Mouse (Mus musculus) gastrocnemius, postnatal 36 days (tissue): ENCODE data around the gene Vegfb. TPM values are rescaled to one million over a fixed set of nuclear protein-coding genes. Genes with fewer than 3 reads are reported as not detected.

Source experiments
- DNase-seq, 2 experiments: peaks; one replicate each; pipeline ENCODE4 v3.0.0; 2022
- intact Hi-C: fragments of 180-260 bp; cut with DNase I; formaldehyde crosslinking; loops from one replicate; pipeline ENCODE4 v1.15.1; 2025
- long read RNA-seq, 2 experiments: library from polyadenylated mRNA; stranded (forward); transcript quantifications; one replicate each; pipeline ENCODE4 v2.0.0; 2021
- total RNA-seq, 2 experiments: library from RNA; stranded (reverse); gene quantifications; 2 replicates each; pipeline ENCODE4 v1.2.3; 2021

Gene Vegfb
- 100 to 1,000 TPM; 140 to 153 TPM for total RNA-seq
- long read RNA-seq, experiment 1, transcript Vegfb-201 (7 exons, 1,281 nt): minor isoform, 47 of 167 reads
- long read RNA-seq, experiment 1, transcript Vegfb-202 (7 exons, 1,158 nt): major isoform, 74 of 167 reads
- long read RNA-seq, experiment 1, partial matches to known transcripts: 36 of 167 reads
- long read RNA-seq, experiment 1, other reads (novel, unspliced or antisense): 10 of 167 reads
- long read RNA-seq, experiment 2, transcript Vegfb-201 (7 exons, 1,281 nt): minor isoform, 42 of 217 reads
- long read RNA-seq, experiment 2, transcript Vegfb-202 (7 exons, 1,158 nt): major isoform, 115 of 217 reads
- long read RNA-seq, experiment 2, partial matches to known transcripts: 42 of 217 reads
- long read RNA-seq, experiment 2, other reads (novel, unspliced or antisense): 18 of 217 reads

DNA sequence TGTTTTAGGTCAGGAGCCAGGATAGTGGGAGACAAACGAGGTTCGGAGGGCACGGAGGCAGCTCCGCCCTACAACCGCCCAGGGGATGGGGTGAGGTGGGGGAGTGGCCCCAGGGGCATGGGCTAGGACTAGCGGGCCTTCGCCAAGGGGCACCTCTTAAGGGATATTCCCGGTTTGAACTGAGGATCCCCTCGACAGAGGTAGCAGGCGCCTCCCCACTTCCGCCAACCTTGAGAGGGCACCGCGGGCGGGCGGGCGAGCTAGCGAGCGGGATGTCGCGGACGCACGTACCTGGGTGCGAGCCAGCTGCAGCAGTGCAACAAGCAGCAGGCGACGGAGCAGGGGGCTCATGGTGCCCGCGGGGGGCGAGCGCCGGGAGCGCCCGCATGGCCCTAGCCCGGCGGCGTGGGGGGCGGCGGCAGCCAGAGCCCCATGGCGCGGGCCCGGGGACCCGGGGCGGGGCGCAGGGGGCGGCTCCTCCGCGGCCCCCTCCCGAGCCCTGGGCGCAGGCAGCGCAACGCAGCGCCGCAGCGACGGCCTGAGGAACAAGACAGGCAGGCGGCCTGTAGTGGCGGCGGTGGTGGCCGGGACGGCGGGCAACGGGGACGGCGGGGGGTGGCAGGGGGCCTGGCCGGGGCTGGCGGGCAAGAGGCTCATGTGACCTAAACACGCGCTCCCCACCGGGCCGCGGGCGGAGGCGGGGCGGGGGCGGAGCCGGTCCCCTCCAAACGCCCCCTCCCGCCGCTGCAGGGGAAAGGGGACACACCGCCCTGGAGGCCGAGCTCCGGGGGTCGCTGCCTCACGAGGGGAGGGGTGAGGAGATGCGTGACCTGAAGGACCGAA is at the start of gene Vegfb:
TSS of gene Vegfb (minus strand) at position 591 of the 843 bp plus-strand sequence.
- intact Hi-C loops: no loop called here
- DNase-seq: peak; percentile 54 to 58

DNA sequence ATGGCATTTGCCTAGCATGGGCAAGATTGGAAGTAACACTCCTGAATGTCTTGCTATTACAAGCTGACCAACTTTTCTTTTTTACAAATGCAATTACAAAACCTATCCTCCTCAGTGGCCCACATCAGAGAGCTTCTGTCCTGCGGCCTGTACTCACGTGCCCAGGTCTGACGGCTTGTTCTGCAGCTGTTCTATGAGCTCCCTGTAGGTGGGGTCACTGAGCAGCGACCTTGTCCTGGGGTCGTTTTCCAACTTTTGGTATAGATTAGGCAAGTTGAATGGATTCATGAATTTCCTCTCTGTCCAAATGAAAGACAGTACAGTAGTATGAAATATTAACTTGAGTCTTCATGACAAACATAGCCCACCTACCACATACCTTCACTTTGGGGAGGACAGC is 46.6 kb upstream of the Vegfb start:
- DNase-seq: no peak
- intact Hi-C loops: no loop called here

DNA sequence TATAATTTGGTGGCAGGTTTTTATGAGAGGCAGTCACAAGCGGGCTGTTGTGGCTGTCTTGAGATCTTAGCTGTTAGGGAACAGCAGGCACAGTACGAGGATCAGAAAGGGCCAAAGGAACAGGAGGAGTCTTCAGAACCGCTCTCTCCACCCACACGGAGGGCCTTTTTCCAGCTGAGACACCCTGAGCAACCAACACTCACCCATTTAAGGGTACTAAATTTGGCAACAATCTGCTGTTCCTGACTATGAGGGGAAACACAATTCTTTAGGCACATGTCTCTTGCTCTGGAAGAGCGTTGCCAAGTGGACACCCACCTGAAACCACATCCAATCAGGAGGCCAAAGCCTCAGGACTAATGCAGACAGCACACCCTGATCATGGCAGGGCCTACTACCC is 42.1 kb upstream of the Vegfb start:
- DNase-seq: no peak
- intact Hi-C loops: no loop called here

DNA sequence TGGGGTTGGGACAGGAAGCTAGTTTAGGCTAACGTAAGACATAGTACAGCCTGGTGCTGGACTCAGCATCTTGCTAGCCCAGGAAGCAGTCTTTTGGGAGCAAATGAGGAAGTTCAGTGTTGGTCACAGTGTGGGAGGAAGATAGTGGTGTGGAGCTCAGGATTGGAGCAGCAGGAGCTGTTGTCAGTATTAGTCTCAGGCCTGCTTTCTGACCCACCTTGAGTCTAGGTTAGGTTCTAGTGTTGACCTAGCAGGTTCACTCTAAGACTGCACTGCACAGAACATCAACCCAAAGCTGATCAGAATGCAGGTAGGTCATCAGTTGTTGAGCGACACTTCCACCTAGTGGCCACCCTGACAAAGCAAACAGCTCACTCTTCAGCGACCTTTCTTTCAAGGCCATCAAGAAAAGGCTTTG is 32.8 kb upstream of the Vegfb start:
- intact Hi-C loops: no loop called here
- no peak for DNase-seq

DNA sequence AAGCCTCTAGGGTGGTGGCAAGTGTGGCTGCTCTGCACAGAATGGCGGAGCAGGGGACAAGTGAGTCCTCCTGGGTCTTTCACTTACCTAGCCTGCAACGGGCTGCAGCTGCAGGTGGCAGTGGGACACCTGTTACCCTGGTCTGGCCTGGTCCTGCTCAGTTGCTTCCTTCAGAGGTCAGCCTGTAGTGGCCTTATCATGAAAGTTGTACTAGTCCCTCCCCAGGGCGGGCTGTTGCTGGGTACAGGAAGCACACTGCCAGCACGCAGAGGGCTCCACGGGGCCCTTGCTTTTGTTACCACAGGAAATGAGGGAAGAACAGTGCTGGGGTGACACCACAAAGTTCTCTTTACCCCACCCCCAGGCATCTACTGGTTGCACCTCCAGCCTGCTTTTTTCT is 31.7 kb upstream of the Vegfb start, which contains the start of gene Fermt3:
TSS of gene Fermt3 (minus strand) at position 279 of the 400 bp plus-strand sequence.
- intact Hi-C loops: loop anchor here (5.0 kb wide), 1 partner anchor 87 kb away; the partner anchor contains the start of gene Kcnk4
- DNase-seq: no peak

DNA sequence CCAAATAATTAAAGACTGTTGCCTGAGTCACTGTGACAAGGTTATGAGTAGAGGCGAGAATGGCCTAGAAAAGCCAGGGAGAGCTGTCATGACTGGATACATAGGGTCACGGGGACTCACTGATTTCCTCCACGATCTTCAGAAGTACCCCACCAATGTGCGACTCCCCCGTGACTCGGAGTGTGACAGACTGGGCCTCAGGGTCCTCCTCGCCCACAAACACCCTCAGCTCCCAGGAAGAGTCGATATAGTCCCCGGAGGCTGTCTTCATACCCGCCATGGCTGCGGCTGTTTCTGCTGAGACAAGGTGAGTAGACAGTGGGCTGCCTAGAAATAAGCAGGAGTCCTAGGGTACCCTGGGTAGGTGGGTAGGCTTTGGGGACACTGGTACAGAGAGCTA is 31.1 kb upstream of the Vegfb start:
- DNase-seq: no peak
- intact Hi-C loops: loop anchor here (5.0 kb wide), 1 partner anchor 86 kb away; the partner anchor contains the start of gene Kcnk4

DNA sequence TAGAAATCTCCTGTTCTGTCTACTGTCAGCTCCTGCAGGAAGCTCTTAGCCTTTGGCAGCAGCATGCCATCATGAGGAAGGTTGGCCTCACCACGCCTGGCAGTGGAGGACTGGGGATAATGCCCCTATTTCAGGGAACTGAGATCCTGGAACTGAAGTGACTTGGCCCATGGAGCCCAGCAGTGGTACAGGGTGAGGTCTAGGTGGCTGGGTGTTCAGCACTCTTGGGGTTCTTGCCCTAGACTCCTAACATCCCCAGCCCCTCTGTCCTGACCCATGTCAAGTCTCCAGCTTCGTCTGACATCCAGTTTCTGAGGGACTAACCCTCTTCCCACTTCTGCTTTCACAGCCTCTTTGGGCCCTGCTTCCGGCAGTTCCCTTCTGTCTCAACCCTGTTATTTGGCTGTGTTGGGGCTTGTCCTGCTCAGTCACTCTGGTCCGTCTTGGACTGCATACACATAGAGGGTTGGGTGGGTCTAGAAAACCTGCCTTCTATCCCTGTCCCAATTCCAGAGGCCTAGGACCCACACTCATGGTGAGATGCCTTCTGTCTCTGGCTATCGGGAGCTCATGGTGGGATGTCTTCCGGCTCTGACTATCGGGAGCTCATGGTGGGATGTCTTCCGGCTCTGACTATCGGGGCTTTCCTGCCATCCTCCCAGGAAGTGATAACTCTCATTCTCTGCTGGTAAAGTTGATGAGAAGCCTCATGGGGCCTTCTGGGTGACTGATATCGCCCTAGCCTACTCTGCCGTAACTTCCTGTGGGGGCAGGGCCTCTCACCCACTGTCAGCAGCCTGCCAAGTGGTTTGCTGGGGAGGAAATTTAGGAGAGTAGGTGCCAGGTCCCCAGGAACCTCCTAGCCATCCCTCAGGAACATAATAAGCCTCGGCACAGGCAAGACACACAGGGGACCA is 30.3 kb upstream of the Vegfb start:
- no peak for DNase-seq
- intact Hi-C loops: loop anchor here (5.0 kb wide), 1 partner anchor 85 kb away; the partner anchor contains the start of gene Kcnk4

DNA sequence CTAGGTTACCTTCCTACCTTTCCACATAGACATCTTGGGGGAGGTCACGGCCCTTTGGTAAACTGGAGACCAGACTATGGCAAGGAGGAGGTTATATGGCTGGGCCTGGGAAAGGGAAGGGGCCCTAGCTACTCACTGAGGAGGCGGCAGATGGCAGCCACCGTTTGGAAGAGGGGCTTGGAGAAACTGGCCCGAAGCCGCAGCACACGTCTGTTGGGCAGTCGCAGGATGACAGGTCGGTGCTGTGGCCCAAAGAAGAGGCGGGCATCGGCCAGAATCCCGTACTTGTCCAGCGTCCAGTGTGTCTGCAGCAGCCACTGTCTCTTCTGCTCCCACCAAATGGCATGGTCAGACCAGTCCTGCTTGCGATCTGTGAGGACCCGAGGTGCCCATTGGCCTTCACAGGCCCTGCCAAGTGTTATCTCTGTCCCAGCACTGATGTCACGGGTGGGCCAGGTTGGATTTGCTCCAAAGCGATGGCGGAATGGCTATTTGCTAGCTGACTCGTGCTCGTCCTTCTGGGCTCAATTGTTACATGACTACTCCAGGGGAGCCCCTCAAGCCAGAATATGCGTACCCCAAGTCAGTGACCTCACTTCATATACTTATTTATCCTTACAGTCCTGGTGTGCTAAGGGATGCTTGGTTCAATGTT is 27.2 kb upstream of the Vegfb start:
- no peak for DNase-seq
- intact Hi-C loops: loop anchor here (5.0 kb wide), 1 partner anchor 82 kb away; the partner anchor contains the start of gene Kcnk4

DNA sequence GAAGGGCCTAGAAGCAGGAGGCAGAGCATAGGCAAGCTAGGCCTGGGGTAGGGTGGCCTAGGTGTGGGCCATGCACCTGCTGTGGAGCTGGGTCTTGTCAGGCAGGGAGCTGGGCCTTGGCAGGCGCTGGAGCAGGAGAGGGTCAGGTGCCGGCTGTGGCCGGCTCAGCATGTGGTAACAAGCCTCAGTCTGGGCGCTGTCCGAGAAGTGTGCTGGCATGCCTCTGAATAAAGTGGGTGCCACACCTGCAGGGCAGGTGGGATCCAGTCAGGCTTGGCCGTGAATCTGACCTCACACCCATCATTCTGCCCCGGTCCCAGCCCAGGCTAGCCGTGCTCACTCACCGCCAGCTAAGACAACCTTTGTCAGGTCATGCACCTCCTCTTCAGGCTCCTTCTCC is 26.5 kb upstream of the Vegfb start:
- no peak for DNase-seq
- intact Hi-C loops: no loop called here

DNA sequence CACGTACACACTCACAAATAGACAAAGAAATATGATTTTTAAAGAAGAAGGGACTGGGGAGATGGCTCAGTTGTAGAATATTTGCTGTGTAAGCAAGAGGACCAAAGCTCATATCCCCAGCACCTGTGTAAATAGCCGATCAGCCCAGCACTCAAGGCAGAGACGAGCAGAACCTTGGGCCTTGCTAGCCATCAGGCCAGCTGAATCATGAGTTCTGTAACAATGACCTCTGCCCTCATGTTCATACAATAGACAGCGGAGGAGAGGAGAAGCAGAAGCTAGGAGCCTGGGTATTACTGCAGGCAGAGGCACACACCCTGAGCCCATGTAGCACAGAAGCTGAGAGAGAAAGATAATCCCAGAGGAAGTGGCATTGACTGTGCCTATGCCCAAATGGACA is 25.0 kb upstream of the Vegfb start:
- DNase-seq: no peak
- intact Hi-C loops: no loop called here

DNA sequence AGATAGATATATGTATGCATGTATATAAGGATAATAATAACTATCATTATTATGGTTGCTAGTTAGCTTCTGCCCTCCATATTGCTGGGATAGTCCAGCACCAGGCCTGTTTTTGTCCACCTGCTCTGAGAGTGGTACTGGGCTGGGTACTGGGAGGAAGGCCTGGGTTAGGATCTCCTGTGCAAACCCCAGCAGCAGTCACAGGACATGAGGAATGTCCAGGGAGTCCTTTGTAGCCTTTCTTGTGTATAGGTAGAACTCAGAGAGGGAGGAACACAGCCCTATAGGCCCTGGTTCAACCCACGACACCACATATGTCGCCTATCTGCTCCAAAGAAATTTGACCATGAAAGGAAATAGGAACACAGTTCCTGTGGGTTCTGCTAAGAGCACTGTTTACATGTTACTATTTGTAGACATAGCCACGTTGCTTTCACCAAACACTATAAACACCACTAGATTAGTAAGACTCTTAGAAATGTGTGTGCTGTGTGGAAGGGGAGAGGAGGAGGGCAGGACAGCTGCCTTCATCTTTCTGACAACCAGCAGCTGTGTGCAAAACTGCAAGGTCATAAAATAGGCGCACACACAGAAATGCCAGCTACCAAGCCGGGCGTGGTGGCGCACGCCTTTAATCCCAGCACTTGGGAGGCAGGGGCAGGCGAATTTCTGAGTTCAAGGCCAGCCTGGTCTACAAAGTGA is 19.6 kb upstream of the Vegfb start:
- intact Hi-C loops: no loop called here

DNA sequence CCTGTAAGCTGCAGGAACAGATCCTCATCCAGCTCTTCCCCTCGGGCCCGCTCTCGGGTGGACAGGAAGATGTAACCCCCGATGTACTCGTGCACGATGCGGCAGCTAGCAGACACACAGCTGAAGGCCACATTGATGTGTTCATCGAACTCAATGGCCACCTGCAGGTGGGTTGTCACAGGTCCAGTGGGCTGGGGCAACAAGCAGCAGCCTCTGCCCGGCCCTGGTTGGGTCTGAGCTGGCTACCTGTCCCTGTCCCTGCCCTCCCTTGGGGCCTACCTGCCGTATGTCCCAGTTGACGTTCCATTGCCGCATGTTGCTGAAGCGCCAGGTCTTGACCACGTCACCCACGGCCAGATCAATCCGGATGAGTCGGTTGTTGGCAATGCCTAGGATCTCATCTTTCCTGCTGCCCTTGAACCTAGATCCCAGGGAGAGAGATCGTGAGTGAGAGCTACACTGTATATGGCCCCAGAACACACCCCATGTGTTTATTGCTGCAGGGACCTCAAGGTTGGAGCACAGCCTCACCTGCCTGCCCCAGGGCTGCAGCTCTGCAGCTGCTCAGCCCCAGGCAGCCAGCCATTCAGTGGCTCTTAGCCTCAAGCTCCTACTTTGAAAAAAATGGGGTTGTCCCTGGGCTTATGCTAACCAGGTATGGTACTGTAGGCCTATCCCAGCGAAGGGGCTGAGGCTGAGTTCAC is 12.1 kb upstream of the Vegfb start:
- intact Hi-C loops: loop anchor here (5.0 kb wide), 1 partner anchor 38 kb away; the partner anchor contains the start of gene Stip1
- no peak for DNase-seq

More for the DNA sequence above, 19.6 kb upstream of the Vegfb start:
- DNase-seq: no peak

DNA sequence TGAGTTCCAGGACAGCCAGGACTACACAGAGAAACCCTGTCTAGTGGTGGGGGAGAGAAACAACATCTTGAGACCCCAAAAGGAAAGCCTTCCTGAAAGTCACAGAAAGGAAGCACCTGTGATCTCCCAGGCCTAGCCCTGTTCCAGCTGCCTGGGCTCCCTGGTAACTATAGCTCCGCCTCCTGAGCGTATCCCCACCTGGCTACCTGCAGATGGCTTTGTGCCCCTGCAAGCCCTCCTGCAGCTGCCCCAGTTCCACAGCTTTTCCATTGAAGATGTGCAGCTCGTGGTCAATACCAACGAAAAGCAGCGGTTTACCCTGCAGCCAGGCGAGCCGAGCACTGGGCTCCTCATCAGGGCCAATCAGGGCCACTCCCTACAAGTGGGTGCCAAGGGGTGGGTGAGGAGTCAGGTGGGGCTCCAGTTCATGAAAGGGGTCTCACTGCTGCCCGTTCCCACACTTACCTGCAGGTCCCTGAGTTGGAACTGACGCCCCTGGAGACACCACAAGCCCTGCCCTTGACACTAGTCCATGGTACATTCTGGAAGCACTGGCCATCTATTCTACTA is 10.4 kb upstream of the Vegfb start:
- intact Hi-C loops: loop anchor here (5.0 kb wide), 1 partner anchor 39 kb away; the partner anchor contains the start of gene Stip1
- DNase-seq: no peak

DNA sequence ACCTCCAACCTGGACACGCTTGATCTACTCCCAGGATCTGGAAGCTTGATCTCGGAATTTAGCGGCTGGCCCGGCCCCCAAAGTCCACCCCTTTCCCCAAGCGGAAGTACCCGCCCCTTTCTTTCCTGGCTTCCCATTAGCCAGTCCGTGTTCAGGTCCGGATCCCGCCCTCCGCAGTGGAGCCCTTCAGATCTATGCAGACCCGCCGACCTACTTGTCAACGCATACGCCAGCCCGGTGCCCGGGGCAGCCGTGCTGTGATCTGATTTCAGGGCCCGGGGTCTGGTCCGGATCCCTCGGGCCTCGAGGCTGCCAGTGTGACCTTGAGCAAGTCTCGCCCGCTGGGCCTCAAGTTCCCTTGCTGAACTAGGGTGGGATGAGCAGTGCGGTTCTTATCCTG is 8.6 kb upstream of the Vegfb start, which contains the start of the genes Nudt22 and Trpt1:
TSS of gene Nudt22 (minus strand) at position 112 of the 400 bp plus-strand sequence.
TSS of gene Trpt1 (plus strand) at position 126 of the 400 bp plus-strand sequence.
- peak; percentile 83 to 86 for DNase-seq
- intact Hi-C loops: loop anchor here (5.0 kb wide), 1 partner anchor 41 kb away; the partner anchor contains the start of gene Stip1

DNA sequence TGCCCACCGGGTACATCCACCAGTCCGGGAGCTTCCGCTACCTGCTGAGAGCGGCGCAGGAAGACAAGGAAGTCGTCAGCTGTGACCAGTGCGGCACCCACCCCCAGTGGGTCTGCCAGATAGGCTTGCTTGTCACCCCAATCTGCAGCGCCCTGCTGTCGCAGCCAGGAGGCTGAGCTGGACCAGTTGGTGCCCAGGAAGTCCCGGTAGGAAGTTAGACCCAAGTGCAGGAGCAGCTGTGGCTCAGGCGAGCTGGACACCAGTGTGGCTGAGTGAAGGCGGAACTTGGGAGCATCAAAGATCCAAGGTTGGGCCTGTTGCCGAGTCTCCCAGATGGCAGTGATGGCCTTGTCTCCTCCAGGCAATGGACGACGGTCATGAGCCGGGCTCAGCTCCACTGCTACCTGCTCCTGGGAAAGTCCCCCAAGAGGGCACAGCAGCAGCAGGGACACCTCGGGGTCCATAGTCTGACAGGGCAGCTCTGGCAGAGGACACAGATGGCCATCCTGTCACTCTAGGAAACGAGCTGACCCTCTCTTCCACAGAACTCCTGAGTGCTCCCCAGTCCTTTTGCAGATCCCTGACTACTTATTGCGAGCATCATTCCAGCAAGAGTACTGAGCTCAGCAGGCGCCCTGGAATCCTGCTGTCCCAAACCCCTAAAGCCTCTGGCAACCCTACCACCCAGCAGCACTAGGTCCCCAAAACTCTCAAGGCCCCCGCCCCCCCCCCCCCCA is 8.0 kb upstream of the Vegfb start:
- peak in 1 of 2 experiments; percentile 26 for DNase-seq
- intact Hi-C loops: loop anchor here (5.0 kb wide), 1 partner anchor 42 kb away; the partner anchor contains the start of gene Stip1

DNA sequence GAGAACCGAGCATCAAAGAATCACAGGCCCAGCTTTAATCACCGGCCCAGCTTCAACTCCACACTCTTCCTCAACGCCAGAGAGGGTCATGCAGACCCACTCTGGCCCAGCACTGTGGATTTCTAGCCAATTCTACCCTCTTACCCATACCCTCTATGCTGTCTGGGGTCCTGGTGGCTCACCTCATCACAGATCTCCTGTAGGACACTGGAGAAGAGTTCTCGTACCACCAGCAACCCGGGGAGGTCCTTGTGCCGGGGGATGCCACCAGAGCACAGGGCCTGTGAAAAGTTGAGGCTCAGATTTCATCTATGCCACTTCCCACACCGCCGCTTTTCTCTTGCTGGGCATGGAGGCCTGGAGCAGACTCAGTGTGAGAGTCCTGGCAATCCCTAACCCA is 7.0 kb upstream of the Vegfb start:
- no peak for DNase-seq
- intact Hi-C loops: no loop called here

DNA sequence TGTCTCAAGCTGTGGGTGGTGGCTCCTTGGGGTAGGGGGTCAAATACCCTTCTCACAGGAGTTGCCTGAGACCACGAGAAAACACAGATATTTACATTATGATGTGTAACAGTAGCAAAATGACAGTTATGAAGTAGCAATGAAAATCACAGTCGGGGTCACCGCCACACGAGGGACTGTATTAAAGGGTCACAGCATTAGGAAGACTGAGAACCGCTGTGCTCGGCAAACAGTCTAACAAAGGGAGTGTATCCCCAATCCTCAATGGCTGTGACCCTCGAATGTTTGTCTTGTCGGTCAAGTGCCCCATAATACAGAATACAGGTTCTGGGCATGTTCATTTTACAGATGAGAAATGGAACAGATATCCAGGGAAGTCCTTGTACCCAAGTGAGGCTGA is 6.6 kb upstream of the Vegfb start:
- DNase-seq: no peak
- intact Hi-C loops: no loop called here
